Mouse (Mus musculus): ENCODE measurements at regions not wholly inside any gene's neighbourhood (a gene's known extent, or its start where the extent isn't known, plus 50 kb on each side); places are given as distances from the start of the nearest gene placed in this dataset.

GRCm38 (mm10) chr9:23653086-23653485 is 430.2 kb downstream of the Bmper start:
- no peak for TF ChIP-seq ZNF384 (IDR thresholded peaks at IDR 0.05; ENCODE audit: low read depth, low read length)
- no peak for TF ChIP-seq MAX (IDR thresholded peaks at IDR 0.05; ENCODE audit: low read length)
- no peak for TF ChIP-seq GABPA (IDR thresholded peaks at IDR 0.05; ENCODE audit: low read depth, low read length)
- no peak for TF ChIP-seq MAFK (IDR thresholded peaks at IDR 0.05; ENCODE audit: borderline replicate concordance, low read depth, low read length)
- TF ChIP-seq POLR2A (IDR thresholded peaks at IDR 0.05; ENCODE audit: control insufficient read depth in 1 of 2, insufficient read depth in 1 of 2, low read depth in 1 of 2, low read length in 2 of 2, poor library complexity in 1 of 2) = no peak
- no peak for TF ChIP-seq ZC3H11A (IDR thresholded peaks at IDR 0.05; ENCODE audit: low read depth, low read length)
- TF ChIP-seq CTCF (IDR thresholded peaks at IDR 0.05 in 2 of 3, conservative IDR thresholded peaks at IDR 0.05 in 1 of 3; ENCODE audit: control insufficient read depth in 1 of 3, insufficient read depth in 1 of 3, low read depth in 2 of 3, low read length in 3 of 3, poor library complexity in 1 of 3, severe bottlenecking in 1 of 3) = no peak
- no peak for TF ChIP-seq UBTF (IDR thresholded peaks at IDR 0.05; ENCODE audit: borderline replicate concordance, insufficient read depth, low read depth, low read length)
- TF ChIP-seq USF1 (IDR thresholded peaks at IDR 0.05; ENCODE audit: low read depth, low read length) = no peak
- no peak for TF ChIP-seq POLR2AphosphoS2 (IDR thresholded peaks at IDR 0.05; ENCODE audit: low read length)
- TF ChIP-seq EP300 (IDR thresholded peaks at IDR 0.05; ENCODE audit: low read depth in 1 of 2, low read length in 2 of 2) = no peak
- no peak for TF ChIP-seq KAT2A (conservative IDR thresholded peaks at IDR 0.05; ENCODE audit: low read depth, low read length)
- no peak for TF ChIP-seq CHD2 (IDR thresholded peaks at IDR 0.05; ENCODE audit: low read length)
